Mouse (Mus musculus) forebrain, embryonic 11.5 days (tissue): Measurements from ENCODE around the gene Suds3. TPM values are rescaled to one million over a fixed set of nuclear protein-coding genes. Genes with fewer than 3 reads are reported as not detected.

Source experiments
- ATAC-seq: fragments of 200-750 bp; cut with Nextera tagmentation; replicated peaks from 2 replicates; pipeline ENCODE4 v1.8.0; 2017; ENCODE audit warnings: moderate TSS enrichment; ENCODE audit not compliant: low FRiP score
- DNase-seq: peaks from one replicate; pipeline ENCODE4 v3.0.0-alpha.2; 2017; ENCODE audit warnings: low spot score
- H3K27ac ChIP-seq: fragments of 300-500 bp; sonication (generic); 2 replicates; pipeline ENCODE4 v1.5.1; 2014; ENCODE audit warnings: low read depth, low read length
- H3K27me3 ChIP-seq: fragments of 300-500 bp; sonication (generic); 2 replicates; pipeline ENCODE4 v1.6.1; 2014; ENCODE audit warnings: mild to moderate bottlenecking, low read length, mixed read lengths; ENCODE audit not compliant: control insufficient read depth, insufficient read depth
- H3K36me3 ChIP-seq: fragments of 300-500 bp; sonication (generic); 2 replicates; pipeline ENCODE4 v1.6.1; 2014; ENCODE audit warnings: mild to moderate bottlenecking, low read length, moderate library complexity, mixed read lengths; ENCODE audit not compliant: control insufficient read depth, insufficient read depth
- H3K4me1 ChIP-seq: fragments of 300-500 bp; sonication (generic); replicated peaks from 2 replicates; pipeline ENCODE4 v1.6.1; 2014; ENCODE audit warnings: low read length, mixed read lengths; ENCODE audit not compliant: control insufficient read depth, insufficient read depth
- H3K4me2 ChIP-seq: fragments of 300-500 bp; sonication (generic); 2 replicates; pipeline ENCODE4 v1.6.1; 2014; ENCODE audit warnings: low read depth, mild to moderate bottlenecking, low read length, moderate library complexity, mixed read lengths; ENCODE audit not compliant: severe bottlenecking
- H3K4me3 ChIP-seq: fragments of 300-500 bp; sonication (generic); 2 replicates; pipeline ENCODE4 v1.5.1; 2014; ENCODE audit warnings: low read depth, low read length
- H3K9ac ChIP-seq: fragments of 300-500 bp; sonication (generic); 2 replicates; pipeline ENCODE4 v1.6.1; 2014; ENCODE audit warnings: low read length
- H3K9me3 ChIP-seq: fragments of 300-500 bp; sonication (generic); 2 replicates; pipeline ENCODE4 v1.6.1; 2016; ENCODE audit warnings: low read length, mixed read lengths; ENCODE audit not compliant: control insufficient read depth
- WGBS: fragments of 180-500 bp; shearing (Covaris S2); extraction: QIAGEN DNeasy Blood & Tissue Kit; methylation state at CpG from one replicate; pipeline ENCODE4 v1.1.7; 2014; 5-methylcytosine and 5-hydroxymethylcytosine counted together
- polyA plus RNA-seq: library from polyadenylated mRNA; unstranded; fragments of >200 nt; fragmentation: Nextera tagmentation; extraction: Ambion mirVana; gene quantifications from 2 replicates; pipeline ENCODE4 v1.2.1, GENCODE M21; 2014

Suds3 gene
- polyA plus RNA-seq, 1 experiment from 2014 or later: 52.1 TPM

- DNase-seq (no peak), ATAC-seq (no peak)
- Histone ChIP-seq H3K36me3 (no peaks in the 10 kb centered on the region), H3K9ac (no peak overlapping the region), H3K4me1 (no peaks in the 10 kb centered on the region), H3K27ac (no peak overlapping the region), H3K4me2 (no peak overlapping the region), H3K9me3 (no peaks in the 10 kb centered on the region), H3K27me3 (no peaks in the 10 kb centered on the region), H3K4me3 (no peak overlapping the region)
- WGBS: 74% methylated on average over 8 of the region's 8 CpGs
Observed at GRCm38 (mm10) chr5:117139822-117140221, 23.9 kb upstream of the Suds3 start.

- no peak for ATAC-seq
- no peak overlapping the region for H3K4me3 ChIP-seq
Observed at GRCm38 (mm10) chr5:117138295-117138988, 22.5 kb upstream of the Suds3 start.

GRCm38 (mm10) chr5:117137594-117137993 is 21.7 kb upstream of the Suds3 start:
- no peak overlapping the region for H3K4me2 ChIP-seq
- DNase-seq (no peak), ATAC-seq (no peak)
- no peak overlapping the region for H3K27ac ChIP-seq
- WGBS: 77% methylated on average over 8 of the region's 8 CpGs
- H3K4me3 ChIP-seq: no peak overlapping the region
- no peaks in the 10 kb centered on the region for H3K27me3 ChIP-seq
- H3K9me3 ChIP-seq: no peaks in the 10 kb centered on the region
- H3K4me1 ChIP-seq: no peaks in the 10 kb centered on the region
- no peak overlapping the region for H3K9ac ChIP-seq
- no peaks in the 10 kb centered on the region for H3K36me3 ChIP-seq

More at GRCm38 (mm10) chr5:117138295-117138988, 22.5 kb upstream of the Suds3 start:
- no peaks in the 10 kb centered on the region for H3K9me3 ChIP-seq
- WGBS: 80% methylated on average over 11 of the region's 11 CpGs
- no peak overlapping the region for H3K9ac ChIP-seq
- H3K4me1 ChIP-seq: no peaks in the 10 kb centered on the region
- no peak overlapping the region for H3K27ac ChIP-seq
- H3K4me2 ChIP-seq: no peak overlapping the region
- no peaks in the 10 kb centered on the region for H3K27me3 ChIP-seq
- no peak for DNase-seq
- no peaks in the 10 kb centered on the region for H3K36me3 ChIP-seq

GRCm38 (mm10) chr5:117137011-117137410 is 21.1 kb upstream of the Suds3 start:
- no peaks in the 10 kb centered on the region for H3K9me3 ChIP-seq
- ATAC-seq: no peak
- H3K9ac ChIP-seq: no peak overlapping the region
- H3K4me2 ChIP-seq: no peak overlapping the region
- H3K4me1 ChIP-seq: no peaks in the 10 kb centered on the region
- H3K27me3 ChIP-seq: no peaks in the 10 kb centered on the region
- H3K27ac ChIP-seq: no peak overlapping the region
- DNase-seq: no peak
- 82% methylated on average over 10 of the region's 10 CpGs for WGBS
- H3K36me3 ChIP-seq: no peaks in the 10 kb centered on the region
- no peak overlapping the region for H3K4me3 ChIP-seq

GRCm38 (mm10) chr5:117136570-117136969 is 20.7 kb upstream of the Suds3 start:
- Histone ChIP-seq H3K9me3 (no peaks in the 10 kb centered on the region), H3K4me3 (no peak overlapping the region), H3K27me3 (no peaks in the 10 kb centered on the region), H3K4me2 (no peak overlapping the region), H3K4me1 (no peaks in the 10 kb centered on the region), H3K27ac (no peak overlapping the region), H3K9ac (no peak overlapping the region), H3K36me3 (no peaks in the 10 kb centered on the region)
- no peak for DNase-seq
- no peak for ATAC-seq
- WGBS: 89% methylated on average over 5 of the region's 5 CpGs

GRCm38 (mm10) chr5:117135869-117136268 is 20.0 kb upstream of the Suds3 start:
- 58% methylated on average over 9 of the region's 9 CpGs for WGBS
- Histone ChIP-seq H3K27me3 (no peaks in the 10 kb centered on the region), H3K27ac (no peak overlapping the region), H3K9ac (no peak overlapping the region), H3K36me3 (no peaks in the 10 kb centered on the region), H3K4me1 (no peaks in the 10 kb centered on the region), H3K4me3 (no peak overlapping the region), H3K4me2 (no peak overlapping the region), H3K9me3 (no peaks in the 10 kb centered on the region)
- ATAC-seq (no peak), DNase-seq (no peak)

- ATAC-seq (no peak), DNase-seq (no peak)
- H3K9ac ChIP-seq: no peak overlapping the region
- no peak overlapping the region for H3K4me3 ChIP-seq
- no peak overlapping the region for H3K27ac ChIP-seq
- WGBS: 79% methylated on average over 3 of the region's 3 CpGs
- H3K36me3 ChIP-seq: no peaks in the 10 kb centered on the region
- H3K9me3 ChIP-seq: no peaks in the 10 kb centered on the region
- H3K4me1 ChIP-seq: no peaks in the 10 kb centered on the region
- H3K4me2 ChIP-seq: no peak overlapping the region
- H3K27me3 ChIP-seq: no peaks in the 10 kb centered on the region
Observed at GRCm38 (mm10) chr5:117134889-117135456, 19.1 kb upstream of the Suds3 start.

GRCm38 (mm10) chr5:117134066-117134888 is 18.4 kb upstream of the Suds3 start:
- Histone ChIP-seq H3K4me3 (no peak overlapping the region), H3K4me1 (no peaks in the 10 kb centered on the region), H3K27ac (no peak overlapping the region), H3K9me3 (no peaks in the 10 kb centered on the region), H3K27me3 (no peaks in the 10 kb centered on the region), H3K36me3 (no peaks in the 10 kb centered on the region), H3K4me2 (no peak overlapping the region), H3K9ac (no peak overlapping the region)
- ATAC-seq: no peak
- no peak for DNase-seq
- 80% methylated on average over 19 of the region's 19 CpGs for WGBS
